Mouse (Mus musculus) left cerebral cortex, adult 11 months (tissue): ENCODE results near the gene Cryab.

Experiments used
- DNase-seq: peaks from one replicate; pipeline ENCODE4 v3.0.0; 2022; ENCODE audit warnings: low spot score

The Cryab gene

GRCm38 (mm10) chr9:50751323-50751722 is at the start of gene Cryab:
TSS of gene Cryab (plus strand) at chr9:50751325.
- DNase-seq = no peak

- DNase-seq = no peak
These were observed 46.2 kb upstream of the Cryab start for GRCm38 (mm10) chr9:50704907-50705306.

GRCm38 (mm10) chr9:50709108-50709507 is 42.0 kb upstream of the Cryab start:
- no peak for DNase-seq

- DNase-seq = no peak
These were observed 39.8 kb upstream of the Cryab start for GRCm38 (mm10) chr9:50711337-50711736.

- no peak for DNase-seq
These were observed 36.9 kb upstream of the Cryab start for GRCm38 (mm10) chr9:50714188-50714587.

GRCm38 (mm10) chr9:50718878-50719277 is 32.2 kb upstream of the Cryab start:
- DNase-seq = no peak

- no peak for DNase-seq
These were observed 30.1 kb upstream of the Cryab start for GRCm38 (mm10) chr9:50721061-50721460.

- DNase-seq = no peak
These were observed 28.6 kb upstream of the Cryab start for GRCm38 (mm10) chr9:50722451-50722911.

GRCm38 (mm10) chr9:50723406-50723805 is 27.7 kb upstream of the Cryab start:
- no peak for DNase-seq

- no peak for DNase-seq
These were observed 27.0 kb upstream of the Cryab start for GRCm38 (mm10) chr9:50724147-50724546.

GRCm38 (mm10) chr9:50724661-50725330 is 26.3 kb upstream of the Cryab start:
- no peak for DNase-seq

GRCm38 (mm10) chr9:50725921-50726590 is 25.1 kb upstream of the Cryab start:
- DNase-seq = no peak

GRCm38 (mm10) chr9:50727171-50727924 is 23.8 kb upstream of the Cryab start:
- DNase-seq = peak; percentile 44

GRCm38 (mm10) chr9:50727925-50728651 is 23.0 kb upstream of the Cryab start:
- DNase-seq = peak; percentile 89

- DNase-seq = no peak
These were observed 21.5 kb upstream of the Cryab start for GRCm38 (mm10) chr9:50729600-50729999.

- DNase-seq = no peak
These were observed 18.6 kb upstream of the Cryab start for GRCm38 (mm10) chr9:50732560-50732959.

GRCm38 (mm10) chr9:50734989-50735388 is 16.1 kb upstream of the Cryab start:
- peak; percentile 52 for DNase-seq

GRCm38 (mm10) chr9:50738914-50739870 is 11.9 kb upstream of the Cryab start, which contains the start of gene Dixdc1:
TSS of gene Dixdc1 (minus strand) at chr9:50739517.
- peak; percentile 87 for DNase-seq

GRCm38 (mm10) chr9:50740867-50741784 is 10.0 kb upstream of the Cryab start:
- no peak for DNase-seq

GRCm38 (mm10) chr9:50742261-50742660 is 8.9 kb upstream of the Cryab start:
- no peak for DNase-seq
